Mouse (Mus musculus) regulatory T cell (primary cell): ENCODE measurements around the gene 4930442H23Rik.

ENCODE experiments used
- in situ Hi-C: fragments of 300-600 bp; cut with MboI, MseI; formaldehyde crosslinking; loops from one replicate; pipeline ENCODE4 v1.15.1; 2025; ENCODE audit warnings: high pct_unique_total_duplicates

4930442H23Rik gene

GRCm38 (mm10) chr10:81145778-81146177 lies 37.9 kb downstream of the 4930442H23Rik start:
- in situ Hi-C loops: no loop called here

- in situ Hi-C loops: no loop called here
Observed at GRCm38 (mm10) chr10:81145307-81145706, 38.3 kb downstream of the 4930442H23Rik start.

- in situ Hi-C loops: no loop called here
Observed at GRCm38 (mm10) chr10:81144667-81145066, 39.0 kb downstream of the 4930442H23Rik start.

GRCm38 (mm10) chr10:81143845-81144437 lies 39.7 kb downstream of the 4930442H23Rik start:
- in situ Hi-C loops: no loop called here

GRCm38 (mm10) chr10:81143157-81143633 lies 40.5 kb downstream of the 4930442H23Rik start:
- in situ Hi-C loops: no loop called here

GRCm38 (mm10) chr10:81142551-81142981 lies 41.1 kb downstream of the 4930442H23Rik start:
- in situ Hi-C loops: no loop called here

GRCm38 (mm10) chr10:81141455-81142210 lies 42.0 kb downstream of the 4930442H23Rik start:
- in situ Hi-C loops: no loop called here

- in situ Hi-C loops: no loop called here
Observed at GRCm38 (mm10) chr10:81140717-81141454, 42.8 kb downstream of the 4930442H23Rik start.

GRCm38 (mm10) chr10:81140005-81140404 lies 43.6 kb downstream of the 4930442H23Rik start:
- in situ Hi-C loops: no loop called here

- in situ Hi-C loops: loop anchor here (5.0 kb wide), 1 partner anchor 38 kb away; the partner anchor contains the start of gene Eef2
Observed at GRCm38 (mm10) chr10:81139529-81139846, 44.2 kb downstream of the 4930442H23Rik start.

- in situ Hi-C loops: loop anchor here (5.0 kb wide), 1 partner anchor 38 kb away; the partner anchor contains the start of gene Eef2
Observed at GRCm38 (mm10) chr10:81138821-81139528, 44.7 kb downstream of the 4930442H23Rik start.

GRCm38 (mm10) chr10:81138131-81138782 lies 45.4 kb downstream of the 4930442H23Rik start:
- in situ Hi-C loops: loop anchor here (5.0 kb wide), 1 partner anchor 39 kb away; the partner anchor contains the start of gene Eef2

GRCm38 (mm10) chr10:81137252-81138130 lies 46.2 kb downstream of the 4930442H23Rik start:
- in situ Hi-C loops: loop anchor here (5.0 kb wide), 1 partner anchor 40 kb away; the partner anchor contains the start of gene Eef2

GRCm38 (mm10) chr10:81136706-81137231 lies 46.9 kb downstream of the 4930442H23Rik start:
- in situ Hi-C loops: loop anchor here (5.0 kb wide), 1 partner anchor 41 kb away; the partner anchor contains the start of gene Eef2

GRCm38 (mm10) chr10:81135831-81136705 lies 47.6 kb downstream of the 4930442H23Rik start:
- in situ Hi-C loops: loop anchor here (5.0 kb wide), 1 partner anchor 41 kb away; the partner anchor contains the start of gene Eef2

GRCm38 (mm10) chr10:81134966-81135681 lies 48.5 kb downstream of the 4930442H23Rik start, which contains the start of gene Zbtb7a:
Gene Zbtb7a, plus strand, starts transcription at chr10:81135220.
- in situ Hi-C loops: loop anchor here (5.0 kb wide), 1 partner anchor 42 kb away; the partner anchor contains the start of gene Eef2

GRCm38 (mm10) chr10:81134181-81134587 lies 49.5 kb downstream of the 4930442H23Rik start:
- in situ Hi-C loops: no loop called here
